Mouse (Mus musculus) urinary bladder, adult 18-20 months (tissue): ENCODE data around the gene Washc3.

Experiments used
- DNase-seq, 2 experiments: peaks; one replicate each; pipeline ENCODE4 v3.0.0; 2022; ENCODE audit warnings: low spot score in 2 of 2, mixed read lengths in 2 of 2

Gene Washc3

GRCm38 (mm10) chr10:88200951-88201638 is at the start of gene Washc3:
Gene Washc3, plus strand, starts transcription at chr10:88201093.
- peak; percentile 88 to 90 for DNase-seq

GRCm38 (mm10) chr10:88151658-88152057 is 49.2 kb upstream of the Washc3 start:
- DNase-seq = no peak

- no peak for DNase-seq
Measured at GRCm38 (mm10) chr10:88162096-88162495, 38.8 kb upstream of the Washc3 start.

GRCm38 (mm10) chr10:88162676-88163075 is 38.2 kb upstream of the Washc3 start:
- DNase-seq = no peak

GRCm38 (mm10) chr10:88166158-88166557 is 34.7 kb upstream of the Washc3 start:
- no peak for DNase-seq

- no peak for DNase-seq
Measured at GRCm38 (mm10) chr10:88167438-88168077, 33.3 kb upstream of the Washc3 start.

- no peak for DNase-seq
Measured at GRCm38 (mm10) chr10:88200541-88200940, 352 bp upstream of the Washc3 start.

GRCm38 (mm10) chr10:88201650-88202049 is 757 bp downstream of the Washc3 start:
- no peak for DNase-seq

- DNase-seq = no peak
Measured at GRCm38 (mm10) chr10:88202581-88202980, 1.7 kb downstream of the Washc3 start.

GRCm38 (mm10) chr10:88203236-88203635 is 2.3 kb downstream of the Washc3 start:
- DNase-seq = no peak

- DNase-seq = no peak
Measured at GRCm38 (mm10) chr10:88212644-88213043, 11.8 kb downstream of the Washc3 start.

GRCm38 (mm10) chr10:88214800-88215514 is 14.1 kb downstream of the Washc3 start:
- no peak for DNase-seq

- no peak for DNase-seq
Measured at GRCm38 (mm10) chr10:88218161-88218560, 17.3 kb downstream of the Washc3 start.

- DNase-seq = no peak
Measured at GRCm38 (mm10) chr10:88221718-88222117, 20.8 kb downstream of the Washc3 start.

- DNase-seq = no peak
Measured at GRCm38 (mm10) chr10:88225421-88225820, 24.5 kb downstream of the Washc3 start.

- DNase-seq = no peak
Measured at GRCm38 (mm10) chr10:88227962-88228361, 27.1 kb downstream of the Washc3 start.

GRCm38 (mm10) chr10:88228521-88229017 is 27.7 kb downstream of the Washc3 start:
- no peak for DNase-seq

- no peak for DNase-seq
Measured at GRCm38 (mm10) chr10:88231671-88232070, 30.8 kb downstream of the Washc3 start.

GRCm38 (mm10) chr10:88232765-88233164 is 31.9 kb downstream of the Washc3 start:
- no peak for DNase-seq

GRCm38 (mm10) chr10:88244681-88245080 is 43.8 kb downstream of the Washc3 start:
- no peak for DNase-seq

GRCm38 (mm10) chr10:88250300-88250699 is 49.4 kb downstream of the Washc3 start:
- no peak for DNase-seq

GRCm38 (mm10) chr10:88252121-88252862 is 51.4 kb downstream of the Washc3 start:
- DNase-seq = no peak
